Mouse (Mus musculus) ES-Bruce4 (cell line): Measurements from ENCODE around the gene A630095N17Rik. TPM values are rescaled to one million over a fixed set of nuclear protein-coding genes. Genes with fewer than 3 reads are reported as not detected.

Source experiments
- H3K27ac ChIP-seq: 2 replicates; pipeline ENCODE4 v1.5.1; 2012; ENCODE audit warnings: low read length, inconsistent platforms; ENCODE audit not compliant: insufficient read depth
- H3K27me3 ChIP-seq: 2 replicates; pipeline ENCODE4 v1.6.1; 2012; ENCODE audit warnings: mild to moderate bottlenecking, low read length, inconsistent platforms; ENCODE audit not compliant: control insufficient read depth, poor library complexity, insufficient read depth, severe bottlenecking
- H3K36me3 ChIP-seq: 2 replicates; pipeline ENCODE4 v1.6.1; 2012; ENCODE audit warnings: inconsistent platforms, mild to moderate bottlenecking, low read length, moderate library complexity; ENCODE audit not compliant: control insufficient read depth, poor library complexity, insufficient read depth, severe bottlenecking
- H3K4me1 ChIP-seq: one replicate; pipeline ENCODE4 v1.8.1; 2011; ENCODE audit warnings: low read length; ENCODE audit not compliant: control insufficient read depth, insufficient read depth
- H3K4me3 ChIP-seq: 2 replicates; pipeline ENCODE4 v1.5.1; 2011; ENCODE audit warnings: low read depth, mild to moderate bottlenecking, low read length
- H3K9ac ChIP-seq: 2 replicates; pipeline ENCODE4 v1.6.1; 2012; ENCODE audit warnings: low read depth, mild to moderate bottlenecking, inconsistent platforms; ENCODE audit not compliant: poor library complexity, severe bottlenecking
- H3K9me3 ChIP-seq: replicated peaks from 2 replicates; pipeline ENCODE4 v1.6.1; 2012; ENCODE audit warnings: mild to moderate bottlenecking, low read length, inconsistent platforms; ENCODE audit not compliant: control insufficient read depth, poor library complexity, insufficient read depth, severe bottlenecking
- CTCF ChIP-seq: IDR thresholded peaks from one replicate; pipeline ENCODE4 v1.8.1; 2011; ENCODE audit warnings: low read depth, low read length
- EP300 ChIP-seq: IDR thresholded peaks from 2 replicates; pipeline ENCODE4 v1.6.1; 2011; ENCODE audit warnings: low read depth, low read length; ENCODE audit not compliant: insufficient read depth
- POLR2A ChIP-seq: IDR thresholded peaks from one replicate; pipeline ENCODE4 v1.8.1; 2011; ENCODE audit warnings: low read length; ENCODE audit not compliant: insufficient read depth
- polyA plus RNA-seq: library from polyadenylated mRNA; stranded (reverse); fragments of >200 nt; gene quantifications from 2 replicates; pipeline ENCODE4 v1.2.4, GENCODE M21; 2011; ENCODE audit warnings: low read depth; ENCODE audit not compliant: missing spikeins, insufficient read depth, insufficient read length

The A630095N17Rik gene
- polyA plus RNA-seq, 1 experiment, result not detected

DNA sequence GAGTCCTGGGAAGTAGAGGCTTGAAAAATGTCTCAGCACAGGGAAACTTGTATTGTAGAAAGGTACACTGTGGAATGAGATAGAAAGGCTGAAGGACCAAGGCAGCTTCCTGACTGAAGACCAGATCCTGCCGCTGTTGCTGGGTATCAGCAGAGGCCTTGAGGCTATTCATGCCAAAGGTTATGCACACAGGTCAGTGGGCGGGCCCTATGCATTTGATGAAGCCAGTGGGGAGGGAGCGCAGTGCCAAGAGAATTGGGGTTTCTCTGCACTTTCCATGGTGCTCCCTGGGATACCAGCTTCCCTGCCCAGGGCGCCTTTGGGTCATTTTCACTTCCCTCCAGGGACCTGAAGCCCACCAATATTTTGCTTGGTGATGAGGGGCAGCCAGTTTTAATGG lies 19.4 kb downstream of the A630095N17Rik start:
- Histone ChIP-seq H3K27me3 (no peaks in the 10 kb centered on the region), H3K36me3 (peaks cover 42% of the 10 kb centered on the region), H3K9me3 (no peaks in the 10 kb centered on the region), H3K9ac (no peak overlapping the region), H3K27ac (no peak overlapping the region), H3K4me3 (no peak overlapping the region), H3K4me1 (peaks cover 4% of the 10 kb centered on the region)
- TF ChIP-seq CTCF, result no peak
- no peak for TF ChIP-seq EP300
- no peak for TF ChIP-seq POLR2A

DNA sequence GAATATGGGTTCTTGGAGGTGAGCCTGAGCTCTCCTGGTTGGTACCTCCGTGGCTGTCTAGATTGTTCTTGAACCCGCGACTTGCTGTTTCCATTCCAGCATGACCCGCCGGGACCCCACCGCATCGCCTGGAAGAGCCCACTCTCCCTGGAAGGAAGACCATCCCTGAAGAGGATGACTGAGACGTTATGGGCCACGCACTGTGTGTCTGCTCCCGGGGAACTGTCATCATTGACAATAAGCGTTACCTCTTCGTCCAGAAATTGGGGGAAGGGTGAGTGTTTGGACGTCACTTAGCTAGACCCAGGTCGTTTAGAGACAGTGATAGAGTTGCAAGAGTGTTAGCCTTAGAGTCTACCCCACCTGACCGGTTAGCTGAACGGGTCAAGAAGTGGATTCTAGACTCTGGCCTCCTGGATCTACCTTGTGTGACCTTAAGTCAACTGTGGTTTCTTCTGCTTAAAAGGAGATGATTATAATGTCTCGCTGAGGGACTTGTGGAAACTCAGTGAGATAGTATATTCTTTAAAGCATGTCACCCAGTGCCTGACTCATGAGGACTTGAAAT lies 20.7 kb downstream of the A630095N17Rik start:
- H3K4me1 ChIP-seq, result peaks cover 2% of the 10 kb centered on the region

DNA sequence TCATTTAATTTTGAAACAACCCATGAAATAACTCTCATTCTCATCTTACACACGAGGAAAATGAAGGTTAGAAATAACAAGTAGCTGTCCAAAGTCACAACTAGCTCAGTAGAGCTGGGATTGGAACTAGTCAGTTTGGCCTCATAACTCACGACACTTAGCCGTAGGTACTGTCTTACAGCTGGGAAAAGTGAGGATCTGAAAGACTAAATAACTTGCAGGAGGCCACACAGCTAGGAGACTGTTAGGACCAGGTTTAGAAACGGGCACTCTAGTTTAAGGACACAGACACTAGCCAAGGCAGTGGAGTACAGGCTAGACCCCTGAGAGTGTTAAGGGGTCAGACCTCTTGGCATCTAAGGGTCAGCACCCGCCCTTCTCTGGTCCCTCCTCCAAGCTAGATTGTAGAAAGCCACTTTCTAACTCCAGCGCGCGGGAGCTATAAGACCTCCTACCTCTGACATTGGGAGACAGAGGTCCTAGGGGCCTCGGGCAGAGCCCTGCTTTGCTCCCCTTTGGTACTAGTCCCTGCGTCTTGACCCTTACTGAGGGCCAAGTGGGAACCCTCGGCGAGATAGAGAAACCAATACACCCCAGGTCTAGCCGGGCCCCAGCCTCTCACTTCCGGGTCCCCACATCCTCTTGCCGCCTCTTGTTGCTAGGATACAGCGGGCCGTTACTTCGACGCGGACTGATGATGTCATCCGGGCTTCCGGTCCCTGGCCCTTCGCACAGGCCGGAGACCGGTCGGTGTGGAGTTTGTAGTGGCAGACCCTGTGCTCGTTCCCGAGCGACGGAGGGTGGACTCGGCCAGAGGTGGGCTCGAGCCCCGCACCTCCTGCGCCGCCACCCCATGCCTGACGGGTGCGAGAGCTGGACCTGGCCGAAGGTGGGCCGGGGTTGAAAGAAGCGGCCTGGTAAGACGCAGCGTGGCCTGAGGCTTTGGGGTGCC lies 21.5 kb downstream of the A630095N17Rik start, which contains the start of the genes Glb1l and Stk16:
Gene Glb1l (minus strand): TSS at position 678 of the 952 bp plus-strand sequence.
Gene Stk16 (plus strand): TSS at position 703 of the 952 bp plus-strand sequence.
- peak; percentile 54 for TF ChIP-seq POLR2A
- no peak for TF ChIP-seq CTCF
- no peak for TF ChIP-seq EP300
- peaks cover 2% of the 10 kb centered on the region for H3K4me1 ChIP-seq

More for the DNA sequence above, 20.7 kb downstream of the A630095N17Rik start:
- Histone ChIP-seq H3K27me3 (no peaks in the 10 kb centered on the region), H3K9me3 (no peaks in the 10 kb centered on the region), H3K9ac (peak overlapping the region; percentile 79), H3K4me3 (peak overlapping the region; percentile 97), H3K36me3 (peaks cover 32% of the 10 kb centered on the region), H3K27ac (no peak overlapping the region)
- TF ChIP-seq EP300 (no peak), CTCF (no peak), POLR2A (no peak)

DNA sequence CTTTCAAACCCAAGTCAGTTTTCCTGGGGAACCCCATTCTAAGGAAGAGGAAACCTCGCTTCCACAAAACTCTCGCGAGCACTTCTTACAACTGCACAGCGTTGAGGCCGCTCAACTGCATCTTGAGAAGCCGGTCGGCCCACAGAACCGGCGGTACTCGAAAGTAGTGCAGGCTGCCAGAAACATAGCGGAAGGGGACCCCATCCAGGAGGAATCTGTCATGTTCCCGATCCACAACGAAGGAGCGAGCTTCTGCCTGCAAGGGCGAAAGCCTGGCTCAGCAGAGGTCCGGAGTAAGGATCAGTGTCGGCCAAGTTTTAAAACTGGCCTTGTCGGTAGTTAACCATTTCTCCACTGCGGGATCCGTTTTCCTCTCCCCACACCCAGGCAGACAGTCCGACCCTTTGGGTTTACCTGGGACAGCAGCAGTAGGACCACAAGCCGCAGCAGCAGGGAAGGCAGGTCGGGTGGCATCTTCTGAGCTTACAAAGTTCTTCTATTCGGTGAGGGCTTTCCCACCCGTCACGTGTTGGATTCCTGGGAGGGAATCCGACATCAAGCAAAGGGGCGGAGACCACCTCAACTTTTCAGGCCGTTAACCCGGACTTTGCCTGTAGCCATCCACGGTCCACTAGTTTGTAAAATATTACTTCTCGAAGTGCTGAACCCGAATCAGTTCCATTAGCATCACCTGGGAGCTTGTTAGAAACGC lies 22.8 kb downstream of the A630095N17Rik start:
- Histone ChIP-seq H3K4me1 (peaks cover 2% of the 10 kb centered on the region), H3K27me3 (no peaks in the 10 kb centered on the region), H3K9ac (peak overlapping the region; percentile 55), H3K27ac (no peak overlapping the region), H3K36me3 (peaks cover 12% of the 10 kb centered on the region), H3K9me3 (no peaks in the 10 kb centered on the region), H3K4me3 (peak overlapping the region; percentile 64)
- TF ChIP-seq EP300, result no peak
- TF ChIP-seq POLR2A, result no peak
- no peak for TF ChIP-seq CTCF

More for the DNA sequence above, 21.5 kb downstream of the A630095N17Rik start, which contains the start of the genes Glb1l and Stk16:
- Histone ChIP-seq H3K9me3 (no peaks in the 10 kb centered on the region), H3K27me3 (no peaks in the 10 kb centered on the region), H3K4me3 (peak within 1 kb of the TSS; percentile 97), H3K27ac (no peak within 1 kb of the TSS), H3K9ac (peak within 1 kb of the TSS; percentile 79), H3K36me3 (peaks cover 24% of the 10 kb centered on the region)

DNA sequence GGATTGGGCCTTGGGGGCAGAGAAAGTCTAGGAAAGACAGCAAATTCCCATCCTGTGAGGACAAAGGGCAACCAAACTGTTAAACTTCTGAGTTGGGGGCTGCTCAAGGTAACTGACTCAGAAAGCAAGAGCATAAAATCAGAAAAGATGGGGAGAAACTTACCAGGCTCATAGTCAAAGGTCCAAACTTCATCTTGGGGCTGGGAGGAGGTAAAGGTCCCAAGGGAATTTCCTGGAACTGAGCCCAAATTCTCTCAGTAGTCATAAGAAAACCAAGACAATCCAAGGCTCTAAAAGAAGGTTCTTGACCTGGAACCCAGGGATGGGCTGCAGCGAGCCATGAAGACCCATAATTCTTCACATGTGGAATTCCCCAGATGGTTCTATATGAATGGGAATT lies 30.7 kb downstream of the A630095N17Rik start:
- Histone ChIP-seq H3K27ac (no peak overlapping the region), H3K9ac (no peak overlapping the region), H3K27me3 (no peaks in the 10 kb centered on the region), H3K4me1 (no peaks in the 10 kb centered on the region), H3K9me3 (no peaks in the 10 kb centered on the region), H3K36me3 (peaks cover 8% of the 10 kb centered on the region), H3K4me3 (no peak overlapping the region)
- no peak for TF ChIP-seq POLR2A
- no peak for TF ChIP-seq CTCF
- no peak for TF ChIP-seq EP300
